Mouse (Mus musculus) erythroblast, embryonic 14.5 days (primary cell): ENCODE measurements around the gene Sfr1. TPM values are rescaled to one million over a fixed set of nuclear protein-coding genes. Genes with fewer than 3 reads are reported as not detected.

ENCODE experiments used
- H3K27me3 ChIP-seq: 2 replicates; pipeline ENCODE4 v1.6.1; 2012; ENCODE audit warnings: inconsistent platforms; ENCODE audit not compliant: control insufficient read depth
- H3K36me3 ChIP-seq: 2 replicates; pipeline ENCODE4 v1.6.1; 2012; ENCODE audit warnings: mild to moderate bottlenecking, inconsistent platforms; ENCODE audit not compliant: control insufficient read depth
- H3K4me1 ChIP-seq: 2 replicates; pipeline ENCODE4 v1.6.1; 2012; ENCODE audit warnings: inconsistent platforms; ENCODE audit not compliant: control insufficient read depth
- H3K4me3 ChIP-seq: replicated peaks from 2 replicates; pipeline ENCODE3; 2012; ENCODE audit warnings: moderate library complexity, mild to moderate bottlenecking, inconsistent platforms
- H3K9me3 ChIP-seq: 2 replicates; pipeline ENCODE4 v1.6.1; 2012; ENCODE audit warnings: low read length, inconsistent platforms, mixed read lengths; ENCODE audit not compliant: control insufficient read depth
- GATA1 ChIP-seq: IDR thresholded peaks from 2 replicates; pipeline ENCODE4 v1.6.1; 2012; ENCODE audit warnings: low read length, inconsistent platforms, mixed read lengths
- TAL1 ChIP-seq: IDR thresholded peaks from 3 replicates; pipeline ENCODE4 v1.6.1; 2012; ENCODE audit warnings: low read length, inconsistent platforms, mixed read lengths
- polyA plus RNA-seq: library from polyadenylated mRNA; stranded (reverse); fragments of >175 nt; gene quantifications from 2 replicates; pipeline ENCODE4 v1.2.3, GENCODE M21; 2012

Sfr1 gene
- polyA plus RNA-seq, 1 experiment = 0.81 TPM

DNA sequence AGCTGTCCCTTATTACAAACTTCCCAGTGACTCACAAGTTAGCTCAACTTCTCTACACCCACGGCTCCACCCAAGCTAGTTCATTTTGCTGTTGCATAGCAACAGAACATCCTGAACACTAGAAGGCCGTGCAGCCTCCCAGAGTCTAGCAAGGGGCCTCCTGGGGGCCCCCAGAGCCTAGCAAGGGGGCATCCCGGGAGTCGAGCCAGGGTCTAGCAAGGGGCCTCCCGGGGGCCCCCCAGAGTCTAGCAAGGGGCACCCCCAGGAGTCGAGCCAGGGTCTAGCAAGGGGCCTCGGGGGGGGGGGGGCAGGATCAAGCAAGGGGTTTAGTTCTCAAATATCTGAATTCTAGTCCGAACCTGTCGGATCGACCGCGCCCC is 801 bp upstream of the Sfr1 start:
- H3K4me1 ChIP-seq = peaks cover 20% of the 10 kb centered on the region
- peak overlapping the region; percentile 78 for H3K4me3 ChIP-seq
- no peaks in the 10 kb centered on the region for H3K27me3 ChIP-seq
- no peaks in the 10 kb centered on the region for H3K9me3 ChIP-seq
- TF ChIP-seq GATA1 = no peak
- peaks cover 33% of the 10 kb centered on the region for H3K36me3 ChIP-seq

DNA sequence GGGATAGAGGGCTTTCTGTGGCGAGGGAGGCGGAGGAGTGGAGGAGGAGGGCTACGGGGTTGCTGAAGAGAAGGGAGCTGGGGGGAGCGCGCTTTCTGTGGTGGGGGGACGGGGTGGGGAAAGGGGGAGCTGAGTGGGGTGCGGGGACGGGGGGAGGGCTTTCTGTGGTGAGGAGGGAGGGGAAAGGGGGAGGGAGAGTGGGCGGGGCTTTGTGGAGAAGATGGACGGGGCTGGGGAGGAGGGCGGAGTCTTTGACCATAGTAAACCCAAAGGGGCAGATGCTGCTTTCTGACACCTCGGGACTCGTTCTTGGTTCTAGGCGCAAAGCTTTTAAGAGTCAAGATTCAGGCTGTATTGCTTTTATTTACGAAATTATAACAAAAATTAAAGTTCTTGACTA is 449 bp downstream of the Sfr1 start:
- Histone ChIP-seq H3K4me1 (peaks cover 20% of the 10 kb centered on the region), H3K4me3 (peak overlapping the region; percentile 78), H3K9me3 (no peaks in the 10 kb centered on the region), H3K36me3 (peaks cover 43% of the 10 kb centered on the region), H3K27me3 (no peaks in the 10 kb centered on the region)
- no peak for TF ChIP-seq TAL1
- TF ChIP-seq GATA1 = no peak

- no peaks in the 10 kb centered on the region for H3K4me1 ChIP-seq
- no peak for TF ChIP-seq TAL1
- no peak for TF ChIP-seq GATA1
- H3K9me3 ChIP-seq = no peaks in the 10 kb centered on the region
- no peaks in the 10 kb centered on the region for H3K27me3 ChIP-seq
- no peaks in the 10 kb centered on the region for H3K36me3 ChIP-seq
- no peak overlapping the region for H3K4me3 ChIP-seq
Measured at GRCm38 (mm10) chr19:47747072-47747471, 15.6 kb downstream of the Sfr1 start.

GRCm38 (mm10) chr19:47748950-47749349 is 17.5 kb downstream of the Sfr1 start:
- Histone ChIP-seq H3K27me3 (no peaks in the 10 kb centered on the region), H3K9me3 (no peaks in the 10 kb centered on the region), H3K36me3 (no peaks in the 10 kb centered on the region), H3K4me1 (no peaks in the 10 kb centered on the region), H3K4me3 (no peak overlapping the region)
- TF ChIP-seq GATA1 = no peak
- TF ChIP-seq TAL1 = no peak

- no peaks in the 10 kb centered on the region for H3K4me1 ChIP-seq
- H3K27me3 ChIP-seq = no peaks in the 10 kb centered on the region
- H3K9me3 ChIP-seq = no peaks in the 10 kb centered on the region
- no peak overlapping the region for H3K4me3 ChIP-seq
- TF ChIP-seq GATA1 (no peak), TAL1 (no peak)
- H3K36me3 ChIP-seq = no peaks in the 10 kb centered on the region
Measured at GRCm38 (mm10) chr19:47750391-47750790, 18.9 kb downstream of the Sfr1 start.

GRCm38 (mm10) chr19:47752456-47752855 is 21.0 kb downstream of the Sfr1 start:
- H3K27me3 ChIP-seq = peaks cover 3% of the 10 kb centered on the region
- TF ChIP-seq TAL1 = no peak
- no peak for TF ChIP-seq GATA1

GRCm38 (mm10) chr19:47753921-47754320 is 22.4 kb downstream of the Sfr1 start:
- TF ChIP-seq TAL1 (no peak), GATA1 (no peak)
- Histone ChIP-seq H3K9me3 (no peaks in the 10 kb centered on the region), H3K27me3 (peaks cover 3% of the 10 kb centered on the region), H3K4me1 (no peaks in the 10 kb centered on the region), H3K36me3 (no peaks in the 10 kb centered on the region), H3K4me3 (no peak overlapping the region)

More at GRCm38 (mm10) chr19:47752456-47752855, 21.0 kb downstream of the Sfr1 start:
- Histone ChIP-seq H3K9me3 (no peaks in the 10 kb centered on the region), H3K4me1 (no peaks in the 10 kb centered on the region), H3K4me3 (no peak overlapping the region), H3K36me3 (no peaks in the 10 kb centered on the region)

DNA sequence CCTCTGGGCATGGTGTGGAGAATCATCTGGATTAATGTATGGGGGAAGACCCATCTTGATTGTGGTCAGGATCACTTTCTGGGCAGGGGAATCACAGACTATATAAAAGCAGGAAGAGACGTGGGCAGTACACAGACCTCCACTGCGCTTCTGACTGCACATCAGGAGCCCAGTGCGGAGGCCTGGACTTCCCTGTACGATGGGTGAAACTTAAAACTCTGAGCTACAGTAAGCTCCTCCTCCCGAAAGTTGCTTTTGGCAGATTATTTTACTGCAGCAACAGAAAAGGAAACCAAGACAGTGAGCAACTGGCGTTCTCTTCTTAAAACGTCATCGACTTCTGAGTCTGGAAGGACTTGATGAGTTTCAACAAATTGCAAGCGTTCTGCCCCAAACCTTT is 23.4 kb downstream of the Sfr1 start:
- Histone ChIP-seq H3K36me3 (no peaks in the 10 kb centered on the region), H3K4me3 (no peak overlapping the region), H3K4me1 (no peaks in the 10 kb centered on the region), H3K27me3 (peaks cover 3% of the 10 kb centered on the region), H3K9me3 (no peaks in the 10 kb centered on the region)
- TF ChIP-seq TAL1 (no peak), GATA1 (no peak)

DNA sequence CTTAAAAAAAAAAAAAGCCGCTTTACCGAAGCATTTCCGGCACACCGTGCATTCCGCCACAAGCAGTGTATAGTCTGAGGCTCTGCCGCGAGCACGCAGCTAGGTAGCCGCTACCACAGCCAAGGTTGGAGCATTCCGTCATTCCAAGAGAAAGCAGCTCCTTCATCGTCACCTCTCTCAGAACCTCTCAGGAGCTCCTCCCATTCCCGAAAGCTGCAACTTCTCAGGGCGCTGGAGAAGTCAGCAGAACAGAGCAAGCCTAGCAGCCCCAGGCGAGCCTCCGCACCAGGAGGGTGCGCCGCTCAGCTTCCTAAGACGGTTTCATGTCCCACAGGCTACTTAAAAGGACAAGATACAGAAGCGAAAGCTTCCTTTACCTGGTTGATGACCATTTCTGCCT is 24.1 kb downstream of the Sfr1 start:
- Histone ChIP-seq H3K27me3 (peaks cover 3% of the 10 kb centered on the region), H3K4me1 (no peaks in the 10 kb centered on the region), H3K36me3 (no peaks in the 10 kb centered on the region), H3K9me3 (no peaks in the 10 kb centered on the region), H3K4me3 (no peak overlapping the region)
- TF ChIP-seq GATA1 (no peak), TAL1 (no peak)

DNA sequence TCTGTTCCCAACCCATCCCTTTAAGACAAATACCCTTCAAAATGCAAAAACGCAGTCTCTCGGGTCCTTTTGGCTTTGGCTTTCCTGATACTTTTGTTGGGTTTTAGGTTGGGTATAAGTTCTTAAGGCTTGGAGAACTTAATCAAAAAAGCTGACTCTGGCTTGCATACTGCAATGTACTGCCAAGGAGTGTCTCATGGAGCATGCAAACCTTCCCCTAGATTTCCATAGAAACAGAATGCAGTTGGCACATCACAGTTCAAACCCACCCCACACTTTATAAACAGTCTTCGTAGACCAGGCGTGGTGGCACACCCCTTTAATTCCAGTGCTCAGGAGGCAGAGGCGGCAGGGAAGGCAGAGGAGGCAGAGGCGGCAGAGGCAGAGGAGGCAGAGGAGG is 46.4 kb downstream of the Sfr1 start:
- TF ChIP-seq GATA1 (no peak), TAL1 (no peak)
- Histone ChIP-seq H3K4me3 (no peak overlapping the region), H3K9me3 (no peaks in the 10 kb centered on the region)

More for the DNA sequence above, 46.4 kb downstream of the Sfr1 start:
- Histone ChIP-seq H3K27me3 (no peaks in the 10 kb centered on the region), H3K36me3 (no peaks in the 10 kb centered on the region), H3K4me1 (no peaks in the 10 kb centered on the region)
